Mouse (Mus musculus) embryonic facial prominence, embryonic 13.5 days (tissue): ENCODE results near the gene Acsbg1. TPM values are rescaled to one million over a fixed set of nuclear protein-coding genes. Genes with fewer than 3 reads are reported as not detected.

Source experiments
- ATAC-seq: fragments of 200-750 bp; cut with Nextera tagmentation; 2 replicates; pipeline ENCODE4 v1.8.0; 2017; ENCODE audit warnings: low read depth; ENCODE audit not compliant: insufficient number of reproducible peaks, insufficient read depth, low FRiP score, low TSS enrichment
- H3K27ac ChIP-seq: fragments of 300-500 bp; sonication (generic); 2 replicates; pipeline ENCODE4 v1.5.1; 2015; ENCODE audit warnings: moderate library complexity, mild to moderate bottlenecking, inconsistent platforms
- H3K27me3 ChIP-seq: fragments of 300-500 bp; sonication (generic); 2 replicates; pipeline ENCODE4 v1.6.1; 2015; ENCODE audit warnings: mild to moderate bottlenecking, inconsistent platforms
- H3K36me3 ChIP-seq: fragments of 300-500 bp; sonication (generic); 2 replicates; pipeline ENCODE4 v1.6.1; 2015; ENCODE audit warnings: mild to moderate bottlenecking, inconsistent platforms
- H3K4me1 ChIP-seq: fragments of 300-500 bp; sonication (generic); 2 replicates; pipeline ENCODE4 v1.6.1; 2015; ENCODE audit warnings: inconsistent platforms
- H3K4me2 ChIP-seq: fragments of 300-500 bp; sonication (generic); 2 replicates; pipeline ENCODE4 v1.6.1; 2015; ENCODE audit warnings: moderate library complexity, mild to moderate bottlenecking, inconsistent platforms
- H3K4me3 ChIP-seq: fragments of 300-500 bp; sonication (generic); 2 replicates; pipeline ENCODE4 v1.5.1; 2015; ENCODE audit warnings: mild to moderate bottlenecking, inconsistent platforms
- H3K9ac ChIP-seq: fragments of 300-500 bp; sonication (generic); 2 replicates; pipeline ENCODE4 v1.6.1; 2015; ENCODE audit warnings: mild to moderate bottlenecking, inconsistent platforms
- H3K9me3 ChIP-seq: fragments of 300-500 bp; sonication (generic); 2 replicates; pipeline ENCODE4 v1.6.1; 2016; ENCODE audit warnings: inconsistent platforms
- WGBS: fragments of 180-500 bp; shearing (Covaris S2); methylation state at CpG from one replicate; pipeline ENCODE4 v1.1.7; 2015; ENCODE audit warnings: mixed read lengths; 5-methylcytosine and 5-hydroxymethylcytosine counted together
- polyA plus RNA-seq: library from polyadenylated mRNA; unstranded; fragments of >200 nt; fragmentation: Nextera tagmentation; extraction: Ambion mirVana; gene quantifications from 2 replicates; pipeline ENCODE4 v1.2.1, GENCODE M21; 2015

The Acsbg1 gene
- polyA plus RNA-seq, 1 experiment from 2014 or later, result 1.4 TPM

GRCm38 (mm10) chr9:54664358-54664757, 2.7 kb upstream of the Acsbg1 start:
- Histone ChIP-seq H3K9ac (no peak overlapping the region), H3K27ac (no peak overlapping the region), H3K4me1 (peaks cover 12% of the 10 kb centered on the region), H3K9me3 (no peaks in the 10 kb centered on the region), H3K36me3 (no peaks in the 10 kb centered on the region), H3K4me3 (no peak overlapping the region), H3K4me2 (no peak overlapping the region), H3K27me3 (no peaks in the 10 kb centered on the region)
- 75% methylated on average over 9 of the region's 9 CpGs for WGBS
- no peak for ATAC-seq

GRCm38 (mm10) chr9:54658773-54659172, 2.9 kb downstream of the Acsbg1 start:
- H3K4me2 ChIP-seq, result no peak overlapping the region
- peaks cover 9% of the 10 kb centered on the region for H3K4me1 ChIP-seq
- no peaks in the 10 kb centered on the region for H3K9me3 ChIP-seq
- no peaks in the 10 kb centered on the region for H3K27me3 ChIP-seq
- no peaks in the 10 kb centered on the region for H3K36me3 ChIP-seq
- H3K9ac ChIP-seq, result no peak overlapping the region
- no peak overlapping the region for H3K27ac ChIP-seq
- ATAC-seq, result no peak
- H3K4me3 ChIP-seq, result no peak overlapping the region
- WGBS, result 86% methylated on average over 6 of the region's 6 CpGs

GRCm38 (mm10) chr9:54656402-54656801, 5.3 kb downstream of the Acsbg1 start:
- no peak overlapping the region for H3K4me3 ChIP-seq
- no peak for ATAC-seq
- 79% methylated on average over 6 of the region's 6 CpGs for WGBS
- no peaks in the 10 kb centered on the region for H3K27me3 ChIP-seq
- no peaks in the 10 kb centered on the region for H3K36me3 ChIP-seq
- no peak overlapping the region for H3K9ac ChIP-seq
- no peaks in the 10 kb centered on the region for H3K9me3 ChIP-seq
- peaks cover 1% of the 10 kb centered on the region for H3K4me1 ChIP-seq
- H3K27ac ChIP-seq, result no peak overlapping the region
- no peak overlapping the region for H3K4me2 ChIP-seq

- ATAC-seq, result no peak
- Histone ChIP-seq H3K36me3 (no peaks in the 10 kb centered on the region), H3K27me3 (no peaks in the 10 kb centered on the region), H3K4me3 (no peak overlapping the region), H3K4me1 (no peaks in the 10 kb centered on the region), H3K9ac (no peak overlapping the region), H3K27ac (no peak overlapping the region), H3K9me3 (no peaks in the 10 kb centered on the region), H3K4me2 (no peak overlapping the region)
- WGBS, result 75% methylated on average over 2 of the region's 2 CpGs
Measured at GRCm38 (mm10) chr9:54655846-54656245, 5.8 kb downstream of the Acsbg1 start.

- 79% methylated on average over 2 of the region's 2 CpGs for WGBS
- Histone ChIP-seq H3K9ac (no peak overlapping the region), H3K4me1 (no peaks in the 10 kb centered on the region), H3K27ac (no peak overlapping the region), H3K4me2 (no peak overlapping the region), H3K36me3 (no peaks in the 10 kb centered on the region), H3K4me3 (no peak overlapping the region), H3K9me3 (no peaks in the 10 kb centered on the region), H3K27me3 (no peaks in the 10 kb centered on the region)
- no peak for ATAC-seq
Measured at GRCm38 (mm10) chr9:54652778-54653177, 8.9 kb downstream of the Acsbg1 start.

- no peak for ATAC-seq
- WGBS, result 80% methylated on average over 1 of the region's 1 CpGs
- H3K27me3 ChIP-seq, result no peaks in the 10 kb centered on the region
- H3K4me1 ChIP-seq, result no peaks in the 10 kb centered on the region
- no peak overlapping the region for H3K4me2 ChIP-seq
- no peak overlapping the region for H3K4me3 ChIP-seq
- H3K9ac ChIP-seq, result no peak overlapping the region
- no peaks in the 10 kb centered on the region for H3K36me3 ChIP-seq
- no peaks in the 10 kb centered on the region for H3K9me3 ChIP-seq
- H3K27ac ChIP-seq, result no peak overlapping the region
Measured at GRCm38 (mm10) chr9:54649360-54649759, 12.3 kb downstream of the Acsbg1 start.

GRCm38 (mm10) chr9:54647456-54647855, 14.2 kb downstream of the Acsbg1 start:
- Histone ChIP-seq H3K4me1 (no peaks in the 10 kb centered on the region), H3K9me3 (no peaks in the 10 kb centered on the region), H3K4me2 (no peak overlapping the region), H3K4me3 (no peak overlapping the region), H3K27me3 (no peaks in the 10 kb centered on the region), H3K36me3 (no peaks in the 10 kb centered on the region), H3K9ac (no peak overlapping the region), H3K27ac (no peak overlapping the region)
- WGBS, result 76% methylated on average over 2 of the region's 2 CpGs
- ATAC-seq, result no peak

GRCm38 (mm10) chr9:54646252-54646651, 15.4 kb downstream of the Acsbg1 start:
- WGBS, result 78% methylated on average over 9 of the region's 9 CpGs
- no peak overlapping the region for H3K9ac ChIP-seq
- H3K4me1 ChIP-seq, result no peaks in the 10 kb centered on the region
- no peak overlapping the region for H3K27ac ChIP-seq
- ATAC-seq, result no peak
- no peak overlapping the region for H3K4me2 ChIP-seq
- H3K27me3 ChIP-seq, result no peaks in the 10 kb centered on the region
- no peaks in the 10 kb centered on the region for H3K9me3 ChIP-seq
- no peak overlapping the region for H3K4me3 ChIP-seq
- no peaks in the 10 kb centered on the region for H3K36me3 ChIP-seq

GRCm38 (mm10) chr9:54645530-54645929, 16.1 kb downstream of the Acsbg1 start:
- Histone ChIP-seq H3K27me3 (no peaks in the 10 kb centered on the region), H3K36me3 (no peaks in the 10 kb centered on the region), H3K27ac (no peak overlapping the region), H3K4me2 (no peak overlapping the region), H3K9ac (no peak overlapping the region), H3K9me3 (no peaks in the 10 kb centered on the region), H3K4me1 (no peaks in the 10 kb centered on the region), H3K4me3 (no peak overlapping the region)
- 83% methylated on average over 6 of the region's 6 CpGs for WGBS
- ATAC-seq, result no peak

- H3K36me3 ChIP-seq, result no peaks in the 10 kb centered on the region
- 88% methylated on average over 7 of the region's 7 CpGs for WGBS
- no peaks in the 10 kb centered on the region for H3K9me3 ChIP-seq
- H3K27ac ChIP-seq, result no peak overlapping the region
- no peak overlapping the region for H3K9ac ChIP-seq
- no peaks in the 10 kb centered on the region for H3K4me1 ChIP-seq
- ATAC-seq, result no peak
- H3K4me3 ChIP-seq, result no peak overlapping the region
- no peaks in the 10 kb centered on the region for H3K27me3 ChIP-seq
- H3K4me2 ChIP-seq, result no peak overlapping the region
Measured at GRCm38 (mm10) chr9:54643179-54643578, 18.5 kb downstream of the Acsbg1 start.

- 72% methylated on average over 4 of the region's 4 CpGs for WGBS
- no peaks in the 10 kb centered on the region for H3K4me1 ChIP-seq
Measured at GRCm38 (mm10) chr9:54642556-54642955, 19.1 kb downstream of the Acsbg1 start.

GRCm38 (mm10) chr9:54642149-54642548, 19.5 kb downstream of the Acsbg1 start:
- no peak overlapping the region for H3K9ac ChIP-seq
- H3K4me1 ChIP-seq, result no peaks in the 10 kb centered on the region
- 92% methylated on average over 2 of the region's 2 CpGs for WGBS
- H3K27ac ChIP-seq, result no peak overlapping the region
- no peaks in the 10 kb centered on the region for H3K27me3 ChIP-seq
- no peaks in the 10 kb centered on the region for H3K9me3 ChIP-seq
- no peak overlapping the region for H3K4me2 ChIP-seq
- H3K36me3 ChIP-seq, result no peaks in the 10 kb centered on the region
- no peak overlapping the region for H3K4me3 ChIP-seq
- ATAC-seq, result no peak

More at GRCm38 (mm10) chr9:54642556-54642955, 19.1 kb downstream of the Acsbg1 start:
- no peaks in the 10 kb centered on the region for H3K27me3 ChIP-seq
- no peak overlapping the region for H3K4me3 ChIP-seq
- no peak overlapping the region for H3K4me2 ChIP-seq
- no peak overlapping the region for H3K27ac ChIP-seq
- no peaks in the 10 kb centered on the region for H3K9me3 ChIP-seq
- no peak overlapping the region for H3K9ac ChIP-seq
- no peak for ATAC-seq
- H3K36me3 ChIP-seq, result no peaks in the 10 kb centered on the region

GRCm38 (mm10) chr9:54641548-54641947, 20.1 kb downstream of the Acsbg1 start:
- no peak overlapping the region for H3K9ac ChIP-seq
- no peak overlapping the region for H3K4me3 ChIP-seq
- no peaks in the 10 kb centered on the region for H3K36me3 ChIP-seq
- no peaks in the 10 kb centered on the region for H3K4me1 ChIP-seq
- WGBS, result 59% methylated on average over 3 of the region's 3 CpGs
- H3K27ac ChIP-seq, result no peak overlapping the region
- no peaks in the 10 kb centered on the region for H3K9me3 ChIP-seq
- no peaks in the 10 kb centered on the region for H3K27me3 ChIP-seq
- no peak for ATAC-seq
- H3K4me2 ChIP-seq, result no peak overlapping the region
